Mouse (Mus musculus): Measurements from ENCODE around the gene Kcnk4. TPM values are rescaled to one million over a fixed set of nuclear protein-coding genes. Genes with fewer than 3 reads are reported as not detected.
"Not testable (repeated sequence)": the region's sequence is repeated elsewhere in the genome, so short reads cannot be mapped to it uniquely, and the experiment has no call there.

Kcnk4 gene
- total RNA-seq, 2 experiments from 2014 or later = 33.2 to 40.7 TPM

GRCm38 (mm10) chr19:6907094-6907493 is 27.2 kb downstream of the Kcnk4 start:
- intact Hi-C loops (cut with DNase I) = loop anchor here (5.0 kb wide), 3 partner anchors 35 to 420 kb away; partner anchors contain the start of gene Ccdc88b
- DNase-seq (ENCODE audit: low spot score in 2 of 2) = no peak

GRCm38 (mm10) chr19:6906199-6906598 is 28.1 kb downstream of the Kcnk4 start:
- DNase-seq (ENCODE audit: low spot score in 2 of 2) = no peak
- intact Hi-C loops (cut with DNase I) = loop anchor here (5.0 kb wide), 3 partner anchors 34 to 419 kb away; partner anchors contain the start of gene Ccdc88b

GRCm38 (mm10) chr19:6905498-6906159 is 28.7 kb downstream of the Kcnk4 start:
- DNase-seq (ENCODE audit: low spot score in 2 of 2) = no peak
- intact Hi-C loops (cut with DNase I) = loop anchor here (5.0 kb wide), 3 partner anchors 33 to 418 kb away; partner anchors contain the start of gene Ccdc88b

- no peak for DNase-seq (ENCODE audit: low spot score in 2 of 2)
- intact Hi-C loops (cut with DNase I) = loop anchor here (5.0 kb wide), 3 partner anchors 33 to 418 kb away; partner anchors contain the start of gene Ccdc88b
Measured at GRCm38 (mm10) chr19:6904846-6905245, 29.5 kb downstream of the Kcnk4 start.

DNA sequence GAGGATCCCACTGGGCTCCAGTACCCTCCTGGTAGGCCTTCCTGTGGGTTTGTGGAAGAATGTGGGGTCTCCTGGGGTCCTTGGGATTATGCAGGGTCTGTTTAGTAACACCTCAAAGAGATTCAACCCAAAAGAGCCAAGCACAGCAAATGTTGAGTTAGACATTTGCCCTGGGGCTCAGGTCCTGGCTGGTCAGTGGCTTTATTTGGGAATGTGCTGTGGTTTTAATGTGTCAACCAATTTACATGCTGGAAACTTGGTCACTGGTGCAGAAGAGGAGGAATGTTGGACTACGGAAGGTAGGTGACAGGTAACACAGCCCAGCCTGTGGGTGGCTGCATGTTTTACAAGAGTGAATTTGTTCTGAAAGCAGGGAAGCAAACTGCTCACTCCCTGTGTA is 31.3 kb downstream of the Kcnk4 start:
- DNase-seq (ENCODE audit: low spot score in 2 of 2) = no peak
- intact Hi-C loops (cut with DNase I) = no loop called here

DNA sequence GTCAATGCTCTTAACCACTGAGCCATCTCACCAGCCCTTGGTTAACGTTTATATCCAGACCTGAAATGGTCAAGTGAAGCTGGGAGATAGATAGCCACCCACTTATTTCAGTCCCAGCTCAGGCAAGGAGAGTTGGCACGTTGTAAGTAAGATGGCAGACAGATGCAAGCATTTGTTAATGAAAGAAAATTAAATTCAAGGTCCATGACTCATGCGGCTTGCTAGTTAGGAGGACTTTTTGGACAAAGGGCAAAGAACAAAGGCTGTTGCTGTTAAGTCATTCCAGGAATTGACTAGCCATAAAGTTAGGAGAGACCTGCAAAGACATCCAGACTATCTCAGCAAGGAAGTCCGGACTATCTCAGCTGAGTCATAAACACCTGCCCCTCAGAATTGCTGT is 34.7 kb downstream of the Kcnk4 start:
- DNase-seq (ENCODE audit: low spot score in 2 of 2) = no peak
- intact Hi-C loops (cut with DNase I) = no loop called here

DNA sequence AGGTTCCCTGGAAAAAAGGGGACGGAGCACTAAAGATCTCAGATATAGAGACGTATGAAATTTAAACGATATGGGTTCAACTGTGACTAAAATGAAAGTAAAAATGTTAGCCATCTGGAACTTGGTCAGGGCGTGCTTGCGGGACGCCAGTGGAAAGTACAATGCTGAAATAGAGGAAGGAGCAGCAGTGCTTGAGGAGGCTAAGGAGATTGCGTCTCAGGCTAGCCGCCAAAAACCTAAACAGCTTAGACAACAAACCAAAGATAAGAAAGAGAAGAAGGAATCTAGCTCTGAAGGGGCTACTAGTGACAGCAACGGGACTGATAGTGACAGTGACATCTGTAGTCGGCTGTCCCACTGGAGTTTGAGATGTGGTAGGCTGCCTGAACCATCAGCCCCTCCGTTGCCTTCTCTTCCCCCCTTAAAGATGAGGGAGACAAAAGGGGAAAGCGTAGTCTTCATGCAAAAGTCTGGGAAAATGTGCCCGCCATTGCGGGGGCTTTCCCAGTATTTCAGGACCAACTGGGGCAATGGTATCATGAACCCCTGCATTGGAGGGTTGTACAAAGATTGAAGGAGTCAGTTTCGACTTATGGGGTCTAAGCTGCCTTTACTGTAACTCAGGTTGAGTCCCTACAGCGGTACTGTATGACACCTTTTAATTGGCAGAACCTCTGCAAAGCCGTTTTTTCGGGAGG is 38.6 kb downstream of the Kcnk4 start:
- intact Hi-C loops (cut with DNase I); DNase-seq (ENCODE audit: low spot score in 2 of 2): not testable (repeated sequence)

GRCm38 (mm10) chr19:6893731-6894451 is 40.4 kb downstream of the Kcnk4 start:
- intact Hi-C loops (cut with DNase I) = no loop called here
- no peak for DNase-seq (ENCODE audit: low spot score in 2 of 2)

- DNase-seq (ENCODE audit: low spot score in 2 of 2) = no peak
- intact Hi-C loops (cut with DNase I) = no loop called here
Measured at GRCm38 (mm10) chr19:6892512-6892911, 41.8 kb downstream of the Kcnk4 start.

DNA sequence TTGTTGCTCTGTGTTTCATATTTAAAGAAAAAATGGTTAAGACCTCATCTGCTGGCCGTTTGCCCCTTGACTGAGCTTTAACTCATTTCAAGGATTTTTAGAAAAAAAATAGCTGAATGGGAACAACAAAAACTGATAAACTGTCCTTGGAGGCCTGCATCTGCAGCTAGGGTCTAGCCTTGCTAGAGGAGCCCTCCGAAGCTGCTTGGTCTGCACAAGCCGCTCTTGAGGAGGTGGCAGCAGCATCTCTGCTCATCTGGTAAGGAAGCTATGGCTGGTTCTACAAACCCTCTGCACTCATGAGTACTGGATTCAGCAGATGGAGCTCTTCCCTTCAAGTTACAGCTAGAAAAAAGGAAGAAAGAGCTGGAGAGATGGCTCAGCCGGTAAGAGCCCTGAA is 56.4 kb downstream of the Kcnk4 start:
- intact Hi-C loops (cut with DNase I) = no loop called here

DNA sequence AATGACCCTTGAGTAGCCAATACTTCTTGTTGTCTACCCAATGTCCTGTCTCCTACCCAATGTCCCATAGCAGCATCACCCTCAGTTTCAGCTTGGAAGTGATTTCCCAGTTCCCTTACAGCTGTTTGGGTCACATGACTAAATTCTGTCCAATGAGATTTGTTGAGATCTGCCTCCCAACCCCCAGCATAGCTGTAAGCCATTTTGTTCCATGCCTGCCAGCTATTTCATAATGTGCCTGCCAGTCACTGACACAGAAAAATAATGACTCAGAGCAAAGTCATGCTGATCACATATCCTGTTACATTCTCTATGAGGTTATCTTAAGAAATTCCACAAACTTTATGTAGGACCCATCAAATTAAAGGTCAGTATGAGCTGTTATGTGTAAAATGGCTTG is 57.5 kb downstream of the Kcnk4 start:
- intact Hi-C loops (cut with DNase I) = no loop called here
- no peak for DNase-seq (ENCODE audit: low spot score in 2 of 2)

More for the DNA sequence above, 56.4 kb downstream of the Kcnk4 start:
- DNase-seq (ENCODE audit: low spot score in 2 of 2) = no peak

GRCm38 (mm10) chr19:6875834-6876233 is 58.5 kb downstream of the Kcnk4 start:
- intact Hi-C loops (cut with DNase I) = no loop called here
- peak in 1 of 2 experiments; percentile 37 for DNase-seq (ENCODE audit: low spot score in 2 of 2)

GRCm38 (mm10) chr19:6874257-6874656 is 60.1 kb downstream of the Kcnk4 start:
- intact Hi-C loops (cut with DNase I) = loop anchor here (5.0 kb wide), 2 partner anchors 33 to 212 kb away; partner anchors contain the start of gene Trmt112
- DNase-seq (ENCODE audit: low spot score in 2 of 2) = no peak

Small RNA genes lying within 50 kb of the gene (microRNA-seq; reads per million reads assigned to microRNA genes)
- 6.4 to 6.9 reads per million in 2 experiments for gene Mir6990

Other genes with a start within 250 kb of the Kcnk4 start
- gene Rps6ka4, start 93.9 kb downstream of the Kcnk4 start, total RNA-seq (2021) = 10 to 100 TPM; 30.8 to 36.4 TPM
- 1 to 10 TPM; 2.0 to 2.2 TPM for gene Ccdc88b, start 76.3 kb downstream of the Kcnk4 start, total RNA-seq (2021)
- 10 to 100 TPM; 35.0 to 43.2 TPM for gene Trmt112, start 24.8 kb downstream of the Kcnk4 start, total RNA-seq (2021)
- gene Prdx5, start 24.4 kb downstream of the Kcnk4 start, total RNA-seq (2021) = 100 to 1,000 TPM; 337 to 358 TPM
- gene Esrra, start 12.7 kb downstream of the Kcnk4 start, total RNA-seq (2021) = 10 to 100 TPM; 60.6 to 65.2 TPM
- 10 to 100 TPM; 27.9 to 31.2 TPM for gene Catsperz, start 9.1 kb downstream of the Kcnk4 start, total RNA-seq (2021)
- gene Bad, start 7.3 kb upstream of the Kcnk4 start, total RNA-seq (2021) = 10 to 100 TPM; 37.7 to 38.3 TPM
- gene Gpr137, start 8.0 kb upstream of the Kcnk4 start, total RNA-seq (2021) = 100 to 1,000 TPM in 1 of 2 experiments, 10 to 100 TPM in 1; 99.9 to 100 TPM
- gene Ppp1r14b, start 40.5 kb upstream of the Kcnk4 start, total RNA-seq (2021) = 10 to 100 TPM; 49.8 to 57.2 TPM
- 10 to 100 TPM; 11.9 to 13.3 TPM for gene Plcb3, start 42.0 kb upstream of the Kcnk4 start, total RNA-seq (2021)
- gene Fkbp2, start 46.0 kb upstream of the Kcnk4 start, total RNA-seq (2021) = 100 to 1,000 TPM in 1 of 2 experiments, 10 to 100 TPM in 1; 98.0 to 104 TPM
- 10 to 100 TPM; 79.9 to 80.2 TPM for gene Vegfb, start 53.1 kb upstream of the Kcnk4 start, total RNA-seq (2021)
- gene Dnajc4, start 58.1 kb upstream of the Kcnk4 start, total RNA-seq (2021) = 10 to 100 TPM; 20.1 to 21.0 TPM
- 10 to 100 TPM; 12.5 to 14.3 TPM for gene Nudt22, start 61.6 kb upstream of the Kcnk4 start, total RNA-seq (2021)
- gene Trpt1, start 61.6 kb upstream of the Kcnk4 start, total RNA-seq (2021) = 10 to 100 TPM; 18.0 to 22.9 TPM
- gene Fermt3, start 85.0 kb upstream of the Kcnk4 start, total RNA-seq (2021) = 1 to 10 TPM; 4.1 to 4.2 TPM
- 100 to 1,000 TPM; 191 to 206 TPM for gene Stip1, start 105.5 kb upstream of the Kcnk4 start, total RNA-seq (2021)
- 10 to 100 TPM; 12.2 to 13.2 TPM for gene Macrod1, start 122.3 kb upstream of the Kcnk4 start, total RNA-seq (2021)
- 10 to 100 TPM; 35.3 to 38.0 TPM for gene Flrt1, start 171.2 kb upstream of the Kcnk4 start, total RNA-seq (2021)

Data from left cerebral cortex, postnatal 25 days (tissue).